Mouse (Mus musculus) hindbrain, embryonic 15.5 days (tissue): ENCODE results near the gene Mfsd4a. TPM values are rescaled to one million over a fixed set of nuclear protein-coding genes. Genes with fewer than 3 reads are reported as not detected.

ENCODE experiments used
- ATAC-seq: fragments of 200-750 bp; cut with Nextera tagmentation; 2 replicates; pipeline ENCODE4 v1.8.0; 2017; ENCODE audit warnings: low read depth, moderate number of reproducible peaks, moderate TSS enrichment; ENCODE audit not compliant: low FRiP score
- H3K27ac ChIP-seq: fragments of 300-500 bp; sonication (generic); replicated peaks from 2 replicates; pipeline ENCODE4 v1.5.1; 2015; ENCODE audit warnings: mild to moderate bottlenecking, inconsistent platforms
- H3K27me3 ChIP-seq: fragments of 300-500 bp; sonication (generic); 2 replicates; pipeline ENCODE4 v1.6.1; 2015; ENCODE audit warnings: control low read depth, inconsistent platforms
- H3K36me3 ChIP-seq: fragments of 300-500 bp; sonication (generic); 2 replicates; pipeline ENCODE4 v1.6.1; 2015; ENCODE audit warnings: control low read depth, inconsistent platforms
- H3K4me1 ChIP-seq: fragments of 300-500 bp; sonication (generic); replicated peaks from 2 replicates; pipeline ENCODE4 v1.6.1; 2015; ENCODE audit warnings: control low read depth, inconsistent platforms
- H3K4me2 ChIP-seq: fragments of 300-500 bp; sonication (generic); 2 replicates; pipeline ENCODE4 v1.6.1; 2015; ENCODE audit warnings: moderate library complexity, mild to moderate bottlenecking, inconsistent platforms
- H3K4me3 ChIP-seq: fragments of 300-500 bp; sonication (generic); 2 replicates; pipeline ENCODE4 v1.5.1; 2015; ENCODE audit warnings: mild to moderate bottlenecking, inconsistent platforms
- H3K9ac ChIP-seq: fragments of 300-500 bp; sonication (generic); 2 replicates; pipeline ENCODE4 v1.6.1; 2015; ENCODE audit warnings: inconsistent platforms
- H3K9me3 ChIP-seq: fragments of 300-500 bp; sonication (generic); 2 replicates; pipeline ENCODE4 v1.6.1; 2016; ENCODE audit warnings: control low read depth, inconsistent platforms
- WGBS: fragments of 180-500 bp; shearing (Covaris S2); methylation state at CpG from one replicate; pipeline ENCODE4 v1.1.7; 2015; 5-methylcytosine and 5-hydroxymethylcytosine counted together
- polyA plus RNA-seq: library from polyadenylated mRNA; unstranded; fragments of >200 nt; fragmentation: Nextera tagmentation; extraction: Ambion mirVana; gene quantifications from 2 replicates; pipeline ENCODE4 v1.2.1, GENCODE M21; 2015

Gene Mfsd4a
- polyA plus RNA-seq, 1 experiment from 2014 or later: 7.3 TPM

- Histone ChIP-seq H3K27ac (no peak overlapping the region), H3K4me3 (peak overlapping the region; percentile 91), H3K36me3 (no peaks in the 10 kb centered on the region), H3K9me3 (no peaks in the 10 kb centered on the region), H3K27me3 (no peaks in the 10 kb centered on the region), H3K4me2 (peak overlapping the region; percentile 62), H3K4me1 (peaks cover 22% of the 10 kb centered on the region), H3K9ac (peak overlapping the region; percentile 94)
- ATAC-seq: no peak
- 60% methylated on average over 8 of the region's 8 CpGs for whole genome bisulfite sequencing
Observed at GRCm38 (mm10) chr1:132008881-132009644, 58.8 kb downstream of the Mfsd4a start.

- Histone ChIP-seq H3K27ac (peak overlapping the region; percentile 98), H3K36me3 (no peaks in the 10 kb centered on the region), H3K9me3 (no peaks in the 10 kb centered on the region), H3K4me1 (peaks cover 22% of the 10 kb centered on the region), H3K4me3 (peak overlapping the region; percentile 91), H3K4me2 (peak overlapping the region; percentile 62), H3K27me3 (no peaks in the 10 kb centered on the region), H3K9ac (peak overlapping the region; percentile 94)
- WGBS: 1% methylated on average over 70 of the region's 72 CpGs
- peak; percentile 90 for ATAC-seq
Observed at GRCm38 (mm10) chr1:132007828-132008827, 59.7 kb downstream of the Mfsd4a start.

- ATAC-seq: peak; percentile 93
- Histone ChIP-seq H3K27ac (peak within 1 kb of the TSS; percentile 98), H3K4me3 (peak within 1 kb of the TSS; percentile 91), H3K9ac (peak within 1 kb of the TSS; percentile 94), H3K9me3 (no peaks in the 10 kb centered on the region), H3K4me1 (peaks cover 22% of the 10 kb centered on the region), H3K27me3 (no peaks in the 10 kb centered on the region), H3K36me3 (no peaks in the 10 kb centered on the region), H3K4me2 (peak within 1 kb of the TSS; percentile 62)
- under 1% methylated on average over 46 of the region's 61 CpGs for WGBS
Observed at GRCm38 (mm10) chr1:132007282-132007815, 60.5 kb downstream of the Mfsd4a start, which contains the start of gene Elk4. TSS of gene Elk4 (plus strand) at chr1:132007607.

GRCm38 (mm10) chr1:132006721-132007120 is 61.1 kb downstream of the Mfsd4a start:
- Histone ChIP-seq H3K9me3 (no peaks in the 10 kb centered on the region), H3K4me3 (peak overlapping the region; percentile 91), H3K27me3 (no peaks in the 10 kb centered on the region), H3K4me2 (peak overlapping the region; percentile 62), H3K27ac (peak overlapping the region; percentile 98), H3K4me1 (peaks cover 22% of the 10 kb centered on the region), H3K9ac (peak overlapping the region; percentile 94), H3K36me3 (no peaks in the 10 kb centered on the region)
- 42% methylated on average over 5 of the region's 5 CpGs for WGBS
- no peak for ATAC-seq

GRCm38 (mm10) chr1:132006046-132006445 is 61.8 kb downstream of the Mfsd4a start:
- no peak overlapping the region for H3K27ac ChIP-seq
- no peaks in the 10 kb centered on the region for H3K27me3 ChIP-seq
- H3K4me2 ChIP-seq: no peak overlapping the region
- no peak for ATAC-seq
- no peak overlapping the region for H3K4me3 ChIP-seq
- H3K9ac ChIP-seq: no peak overlapping the region
- H3K4me1 ChIP-seq: peaks cover 22% of the 10 kb centered on the region
- WGBS: 89% methylated on average over 3 of the region's 3 CpGs
- H3K36me3 ChIP-seq: no peaks in the 10 kb centered on the region
- no peaks in the 10 kb centered on the region for H3K9me3 ChIP-seq

- no peak for ATAC-seq
- H3K9ac ChIP-seq: no peak overlapping the region
Observed at GRCm38 (mm10) chr1:132005466-132005865, 62.4 kb downstream of the Mfsd4a start.

GRCm38 (mm10) chr1:132004574-132005180 is 63.2 kb downstream of the Mfsd4a start:
- Histone ChIP-seq H3K9me3 (no peaks in the 10 kb centered on the region), H3K9ac (no peak overlapping the region), H3K27ac (no peak overlapping the region), H3K27me3 (no peaks in the 10 kb centered on the region), H3K4me2 (no peak overlapping the region), H3K36me3 (no peaks in the 10 kb centered on the region), H3K4me3 (no peak overlapping the region), H3K4me1 (peaks cover 19% of the 10 kb centered on the region)
- ATAC-seq: no peak
- 86% methylated on average over 6 of the region's 6 CpGs for WGBS

More at GRCm38 (mm10) chr1:132005466-132005865, 62.4 kb downstream of the Mfsd4a start:
- no peak overlapping the region for H3K4me3 ChIP-seq
- no peaks in the 10 kb centered on the region for H3K9me3 ChIP-seq
- no peaks in the 10 kb centered on the region for H3K27me3 ChIP-seq
- H3K4me1 ChIP-seq: peaks cover 22% of the 10 kb centered on the region
- H3K4me2 ChIP-seq: no peak overlapping the region
- no peak overlapping the region for H3K27ac ChIP-seq
- no peaks in the 10 kb centered on the region for H3K36me3 ChIP-seq
- WGBS: 82% methylated on average over 1 of the region's 1 CpGs

GRCm38 (mm10) chr1:132003817-132004216 is 64.0 kb downstream of the Mfsd4a start:
- H3K4me3 ChIP-seq: no peak overlapping the region
- WGBS: 70% methylated on average over 1 of the region's 1 CpGs
- no peak overlapping the region for H3K27ac ChIP-seq
- no peak overlapping the region for H3K9ac ChIP-seq
- H3K27me3 ChIP-seq: no peaks in the 10 kb centered on the region
- peaks cover 10% of the 10 kb centered on the region for H3K4me1 ChIP-seq
- H3K36me3 ChIP-seq: no peaks in the 10 kb centered on the region
- no peaks in the 10 kb centered on the region for H3K9me3 ChIP-seq
- ATAC-seq: no peak
- H3K4me2 ChIP-seq: no peak overlapping the region

- WGBS: 67% methylated on average over 2 of the region's 2 CpGs
- Histone ChIP-seq H3K4me1 (peaks cover 5% of the 10 kb centered on the region), H3K36me3 (no peaks in the 10 kb centered on the region), H3K4me3 (no peak overlapping the region), H3K4me2 (no peak overlapping the region), H3K27me3 (no peaks in the 10 kb centered on the region), H3K27ac (no peak overlapping the region), H3K9ac (no peak overlapping the region), H3K9me3 (no peaks in the 10 kb centered on the region)
- ATAC-seq: no peak
Observed at GRCm38 (mm10) chr1:132003111-132003510, 64.8 kb downstream of the Mfsd4a start.

GRCm38 (mm10) chr1:132001880-132002330 is 66.0 kb downstream of the Mfsd4a start:
- Histone ChIP-seq H3K27me3 (no peaks in the 10 kb centered on the region), H3K9me3 (no peaks in the 10 kb centered on the region), H3K9ac (no peak overlapping the region), H3K27ac (no peak overlapping the region), H3K36me3 (no peaks in the 10 kb centered on the region), H3K4me1 (peaks cover 5% of the 10 kb centered on the region), H3K4me3 (no peak overlapping the region), H3K4me2 (no peak overlapping the region)
- 88% methylated on average over 4 of the region's 4 CpGs for WGBS
- ATAC-seq: no peak

- Histone ChIP-seq H3K9me3 (no peaks in the 10 kb centered on the region), H3K4me1 (no peaks in the 10 kb centered on the region), H3K27ac (no peak overlapping the region), H3K27me3 (no peaks in the 10 kb centered on the region), H3K4me3 (no peak overlapping the region), H3K4me2 (no peak overlapping the region), H3K9ac (no peak overlapping the region), H3K36me3 (no peaks in the 10 kb centered on the region)
- ATAC-seq: no peak
Observed at GRCm38 (mm10) chr1:132000506-132000905, 67.4 kb downstream of the Mfsd4a start.
